Mouse (Mus musculus): ENCODE measurements around the gene 3110009E18Rik. TPM values are rescaled to one million over a fixed set of nuclear protein-coding genes. Genes with fewer than 3 reads are reported as not detected.

3110009E18Rik gene
- polyA plus RNA-seq, 1 experiment from 2014 or later = 19.4 TPM

DNA sequence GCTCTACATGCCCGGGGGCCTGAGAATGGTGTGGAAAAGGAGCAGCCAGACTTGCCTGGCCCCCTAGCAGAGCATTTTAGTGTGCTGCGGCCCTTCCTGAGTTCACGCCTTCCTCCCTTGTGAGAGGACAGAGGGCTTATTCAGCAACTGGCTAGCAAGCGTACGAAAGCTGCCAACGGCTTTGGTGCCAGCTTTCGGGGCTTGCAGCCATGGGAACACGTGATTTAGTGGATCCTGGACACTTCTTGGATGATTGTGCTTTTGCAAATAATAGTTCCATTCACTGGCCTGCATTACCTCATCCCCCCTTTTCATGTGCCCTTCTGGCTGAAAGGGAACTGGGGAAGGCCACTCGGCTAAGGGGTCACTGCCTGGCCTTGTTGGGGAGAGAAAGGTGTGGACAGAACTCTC, 5.3 kb upstream of the 3110009E18Rik start:
- Histone ChIP-seq H3K9me3 (ENCODE audit: control insufficient read depth, low read length) (no peaks in the 10 kb centered on the region), H3K9ac (ENCODE audit: low read length) (peak overlapping the region; percentile 26), H3K36me3 (ENCODE audit: control insufficient read depth, insufficient read depth, low read length) (peaks cover 16% of the 10 kb centered on the region), H3K4me3 (ENCODE audit: low read depth, low read length) (no peak overlapping the region), H3K27ac (ENCODE audit: low read depth, low read length) (peak overlapping the region; percentile 87), H3K4me1 (ENCODE audit: control insufficient read depth, insufficient read depth, low read length) (peaks cover 17% of the 10 kb centered on the region), H3K27me3 (ENCODE audit: control insufficient read depth, insufficient read depth, low read length) (no peaks in the 10 kb centered on the region), H3K4me2 (ENCODE audit: low read depth) (no peak overlapping the region)
- DNase-seq (ENCODE audit: low spot score) (peak; percentile 30), ATAC-seq (ENCODE audit: insufficient read depth, low FRiP score, low TSS enrichment) (peak; percentile 20)
- WGBS = 71% methylated on average over 9 of the region's 9 CpGs

DNA sequence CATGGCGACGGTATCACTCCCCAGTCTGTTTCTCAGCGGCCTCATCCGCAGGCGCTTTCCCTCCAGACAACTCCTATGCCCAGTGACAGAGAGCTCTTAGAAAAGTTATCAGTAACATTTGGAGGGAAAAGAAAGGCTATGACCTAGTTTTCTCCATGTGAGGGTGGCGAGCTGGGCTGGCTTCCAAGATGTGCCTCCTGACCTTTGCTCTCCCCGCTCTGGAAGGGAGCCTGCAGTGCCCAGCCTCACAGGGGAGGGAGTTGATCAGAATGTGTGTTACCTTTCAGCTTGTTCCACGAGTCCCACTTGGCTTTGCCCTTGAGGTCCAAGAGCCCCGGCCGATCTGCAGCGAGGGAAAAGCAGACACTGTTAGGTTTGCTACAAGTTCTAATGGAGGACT, 4.9 kb upstream of the 3110009E18Rik start:
- no peak for DNase-seq (ENCODE audit: low spot score)
- Histone ChIP-seq H3K27ac (ENCODE audit: low read depth, low read length) (peak overlapping the region; percentile 87), H3K9ac (ENCODE audit: low read length) (no peak overlapping the region), H3K4me2 (ENCODE audit: low read depth) (no peak overlapping the region), H3K4me1 (ENCODE audit: control insufficient read depth, insufficient read depth, low read length) (peaks cover 17% of the 10 kb centered on the region), H3K36me3 (ENCODE audit: control insufficient read depth, insufficient read depth, low read length) (peaks cover 16% of the 10 kb centered on the region), H3K4me3 (ENCODE audit: low read depth, low read length) (no peak overlapping the region), H3K27me3 (ENCODE audit: control insufficient read depth, insufficient read depth, low read length) (no peaks in the 10 kb centered on the region), H3K9me3 (ENCODE audit: control insufficient read depth, low read length) (no peaks in the 10 kb centered on the region)
- WGBS = 75% methylated on average over 11 of the region's 11 CpGs
- no peak for ATAC-seq (ENCODE audit: insufficient read depth, low FRiP score, low TSS enrichment)

DNA sequence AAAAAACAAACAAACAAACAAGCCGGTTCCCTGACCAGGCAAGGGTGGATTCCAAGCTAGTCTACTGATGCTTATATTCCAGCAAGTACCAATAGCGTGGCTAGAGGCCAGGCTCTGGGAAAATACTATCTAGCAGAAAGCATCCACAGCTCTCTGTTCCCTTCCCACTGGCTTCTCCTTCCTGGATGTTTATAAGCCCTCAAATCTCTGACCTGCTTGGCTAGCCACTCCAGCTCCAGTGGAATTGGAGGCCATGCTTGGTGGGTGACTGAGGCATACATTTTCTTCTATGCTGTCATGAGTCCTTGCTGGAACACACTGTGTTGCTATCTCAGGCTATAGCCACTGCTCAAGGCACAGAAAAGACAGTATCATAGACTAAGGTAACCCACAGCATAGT, 2.1 kb upstream of the 3110009E18Rik start:
- WGBS = 94% methylated on average over 2 of the region's 2 CpGs
- Histone ChIP-seq H3K27me3 (ENCODE audit: control insufficient read depth, insufficient read depth, low read length) (no peaks in the 10 kb centered on the region), H3K9me3 (ENCODE audit: control insufficient read depth, low read length) (no peaks in the 10 kb centered on the region), H3K9ac (ENCODE audit: low read length) (no peak overlapping the region), H3K4me1 (ENCODE audit: control insufficient read depth, insufficient read depth, low read length) (peaks cover 17% of the 10 kb centered on the region), H3K36me3 (ENCODE audit: control insufficient read depth, insufficient read depth, low read length) (peaks cover 16% of the 10 kb centered on the region), H3K4me3 (ENCODE audit: low read depth, low read length) (peak overlapping the region; percentile 13), H3K4me2 (ENCODE audit: low read depth) (peak overlapping the region; percentile 80), H3K27ac (ENCODE audit: low read depth, low read length) (no peak overlapping the region)
- DNase-seq (ENCODE audit: low spot score) (no peak), ATAC-seq (ENCODE audit: insufficient read depth, low FRiP score, low TSS enrichment) (no peak)

DNA sequence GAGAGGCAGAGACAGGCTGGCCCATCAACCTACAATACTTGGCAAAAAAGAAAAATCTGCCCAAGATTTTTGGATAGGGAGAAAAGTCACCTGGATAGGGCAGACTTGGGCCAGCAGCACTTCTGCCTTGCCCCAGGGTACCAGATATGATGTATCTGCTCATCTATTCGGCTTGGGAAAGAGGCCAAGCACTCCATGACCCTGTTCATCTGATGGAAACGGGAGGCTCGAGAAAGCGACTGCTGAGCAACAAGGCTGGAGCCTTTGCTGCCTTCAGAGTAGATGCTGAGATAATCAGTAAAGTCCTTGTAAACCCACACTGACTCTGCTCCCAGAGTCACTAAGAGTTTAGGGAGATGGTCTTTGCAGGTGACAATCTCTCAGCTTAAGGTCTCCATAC, 1.6 kb upstream of the 3110009E18Rik start:
- no peak for DNase-seq (ENCODE audit: low spot score)
- no peak for ATAC-seq (ENCODE audit: insufficient read depth, low FRiP score, low TSS enrichment)
- WGBS = 93% methylated on average over 4 of the region's 4 CpGs
- H3K9me3 ChIP-seq (ENCODE audit: control insufficient read depth, low read length) = no peaks in the 10 kb centered on the region
- H3K27me3 ChIP-seq (ENCODE audit: control insufficient read depth, insufficient read depth, low read length) = no peaks in the 10 kb centered on the region
- no peak overlapping the region for H3K27ac ChIP-seq (ENCODE audit: low read depth, low read length)
- H3K9ac ChIP-seq (ENCODE audit: low read length) = peak overlapping the region; percentile 61
- peak overlapping the region; percentile 80 for H3K4me2 ChIP-seq (ENCODE audit: low read depth)
- H3K36me3 ChIP-seq (ENCODE audit: control insufficient read depth, insufficient read depth, low read length) = peaks cover 16% of the 10 kb centered on the region
- peak overlapping the region; percentile 53 for H3K4me3 ChIP-seq (ENCODE audit: low read depth, low read length)
- H3K4me1 ChIP-seq (ENCODE audit: control insufficient read depth, insufficient read depth, low read length) = peaks cover 17% of the 10 kb centered on the region

DNA sequence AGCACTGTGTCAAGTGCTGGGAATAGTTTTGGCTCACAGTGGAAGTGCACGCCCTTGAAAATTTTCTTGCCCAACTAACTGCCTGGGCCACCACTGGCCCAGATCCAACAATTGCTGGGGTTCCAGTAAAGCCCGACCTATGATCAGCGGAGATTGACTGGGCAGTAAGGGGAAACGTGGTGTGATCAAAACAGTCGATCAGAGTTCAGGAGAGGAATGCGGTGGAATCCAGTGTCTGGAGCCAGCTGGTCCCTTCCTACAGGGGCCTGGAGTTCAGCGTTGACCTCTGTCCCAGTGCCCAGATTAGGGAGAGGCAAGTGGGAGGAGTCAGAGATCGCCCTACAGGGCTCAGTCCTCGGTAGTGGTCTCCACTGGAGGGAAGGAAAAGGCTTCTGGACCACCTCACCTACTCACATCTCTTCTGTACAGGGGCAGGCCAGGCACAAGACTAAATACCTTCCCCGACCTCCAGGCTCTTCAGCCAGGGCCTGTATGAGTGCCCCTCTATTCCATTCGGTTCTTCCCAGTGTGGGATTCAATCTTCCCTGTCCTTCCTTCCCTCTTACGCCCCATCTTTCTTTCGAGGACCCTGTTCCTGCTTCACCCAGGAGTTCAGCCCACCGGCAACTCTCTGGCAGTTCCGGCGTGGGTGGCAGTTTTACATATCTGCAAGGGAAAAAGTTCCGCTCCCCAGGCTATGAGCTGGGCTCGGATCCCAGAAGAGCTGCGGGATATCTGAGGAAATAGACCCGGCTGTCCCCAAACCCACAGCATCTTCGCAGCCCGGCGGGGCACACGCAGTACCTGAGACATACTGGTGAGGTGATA, 632 bp upstream of the 3110009E18Rik start:
- ATAC-seq (ENCODE audit: insufficient read depth, low FRiP score, low TSS enrichment) (peak; percentile 45), DNase-seq (ENCODE audit: low spot score) (no peak)
- H3K9me3 ChIP-seq (ENCODE audit: control insufficient read depth, low read length) = no peaks in the 10 kb centered on the region
- peaks cover 7% of the 10 kb centered on the region for H3K36me3 ChIP-seq (ENCODE audit: control insufficient read depth, insufficient read depth, low read length)
- WGBS = 7% methylated on average over 24 of the region's 24 CpGs
- no peaks in the 10 kb centered on the region for H3K27me3 ChIP-seq (ENCODE audit: control insufficient read depth, insufficient read depth, low read length)
- peak overlapping the region; percentile 80 for H3K4me2 ChIP-seq (ENCODE audit: low read depth)
- H3K4me3 ChIP-seq (ENCODE audit: low read depth, low read length) = peak overlapping the region; percentile 53
- H3K4me1 ChIP-seq (ENCODE audit: control insufficient read depth, insufficient read depth, low read length) = peaks cover 17% of the 10 kb centered on the region
- H3K9ac ChIP-seq (ENCODE audit: low read length) = peak overlapping the region; percentile 61
- H3K27ac ChIP-seq (ENCODE audit: low read depth, low read length) = peak overlapping the region; percentile 62; the same call in 1 of the 2 replicates

DNA sequence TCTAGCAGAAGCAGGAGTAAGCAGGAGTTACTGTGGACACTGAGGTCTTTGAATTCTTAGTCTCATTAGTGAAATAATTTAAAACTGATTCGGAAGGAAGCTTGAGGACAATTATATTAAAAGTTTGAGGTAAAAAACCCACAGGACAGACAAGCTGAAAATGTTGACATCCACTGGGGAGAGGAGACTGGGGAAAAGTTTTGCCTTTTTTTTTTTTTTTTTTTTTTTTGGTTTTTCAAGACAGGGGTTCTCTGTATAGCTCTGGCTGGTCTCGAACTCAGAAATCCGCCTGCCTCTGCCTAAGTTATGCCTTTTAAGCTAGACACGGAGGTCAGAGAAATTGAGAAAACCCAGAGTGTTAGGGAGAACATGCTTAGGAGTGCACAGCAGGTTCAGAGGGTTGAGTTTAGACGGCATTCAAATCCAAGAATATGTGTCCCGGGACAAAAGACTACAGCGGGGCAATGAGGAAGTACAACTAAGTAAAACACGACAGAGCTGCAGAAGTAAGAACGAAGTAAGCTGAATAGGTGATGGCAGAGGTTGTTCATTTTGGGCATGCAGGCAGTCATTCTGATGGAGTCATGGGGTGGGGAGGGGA, 1.0 kb downstream of the 3110009E18Rik start:
- ATAC-seq (ENCODE audit: insufficient read depth, low FRiP score, low TSS enrichment) = no peak
- WGBS = 86% methylated on average over 9 of the region's 9 CpGs
- Histone ChIP-seq H3K27me3 (ENCODE audit: control insufficient read depth, insufficient read depth, low read length) (no peaks in the 10 kb centered on the region), H3K27ac (ENCODE audit: low read depth, low read length) (peak overlapping the region; percentile 85; the same call in 1 of the 2 replicates), H3K9ac (ENCODE audit: low read length) (peak overlapping the region; percentile 61; the same call in 1 of the 2 replicates), H3K4me1 (ENCODE audit: control insufficient read depth, insufficient read depth, low read length) (peaks cover 17% of the 10 kb centered on the region), H3K9me3 (ENCODE audit: control insufficient read depth, low read length) (no peaks in the 10 kb centered on the region), H3K4me2 (ENCODE audit: low read depth) (peak overlapping the region; percentile 62), H3K36me3 (ENCODE audit: control insufficient read depth, insufficient read depth, low read length) (no peaks in the 10 kb centered on the region), H3K4me3 (ENCODE audit: low read depth, low read length) (peak overlapping the region; percentile 53)
- no peak for DNase-seq (ENCODE audit: low spot score)

DNA sequence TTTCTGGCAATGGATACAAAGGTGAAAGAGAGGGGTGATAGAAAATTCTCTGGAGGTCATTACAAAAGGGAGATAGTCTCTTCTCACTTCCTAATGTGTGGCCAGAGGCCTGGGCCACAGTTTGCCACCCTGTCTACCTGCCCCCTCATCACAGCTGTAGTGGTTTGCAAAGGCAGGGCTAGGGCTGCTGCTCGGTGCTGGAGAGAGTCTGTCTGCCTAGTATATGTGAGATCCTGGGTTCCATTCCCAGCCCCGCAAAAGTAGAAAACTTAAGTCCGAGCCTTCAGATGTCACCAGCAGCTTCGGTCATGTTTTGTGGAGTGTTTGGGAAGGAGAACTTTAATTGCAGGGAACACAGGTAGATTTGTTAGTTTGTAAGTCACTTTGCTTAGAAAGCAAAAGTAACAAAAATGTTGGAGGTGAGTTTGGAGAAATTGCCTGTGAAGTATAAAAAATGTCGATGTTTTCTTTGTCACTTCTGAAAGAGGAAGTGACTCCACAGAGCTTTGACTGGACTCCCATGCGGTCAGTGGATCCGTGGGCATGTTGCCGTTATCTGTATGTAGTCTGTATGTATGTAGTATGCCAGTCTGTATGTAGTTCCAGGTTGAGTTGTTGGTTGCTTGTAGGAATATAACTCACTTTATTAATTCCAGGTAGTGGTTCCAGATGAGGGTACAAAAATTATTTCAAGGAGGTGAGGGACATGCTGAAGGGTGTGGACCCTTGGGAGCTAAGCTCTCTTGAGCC, 1.8 kb downstream of the 3110009E18Rik start:
- ATAC-seq (ENCODE audit: insufficient read depth, low FRiP score, low TSS enrichment) (no peak), DNase-seq (ENCODE audit: low spot score) (no peak)
- H3K4me1 ChIP-seq (ENCODE audit: control insufficient read depth, insufficient read depth, low read length) = peaks cover 17% of the 10 kb centered on the region

DNA sequence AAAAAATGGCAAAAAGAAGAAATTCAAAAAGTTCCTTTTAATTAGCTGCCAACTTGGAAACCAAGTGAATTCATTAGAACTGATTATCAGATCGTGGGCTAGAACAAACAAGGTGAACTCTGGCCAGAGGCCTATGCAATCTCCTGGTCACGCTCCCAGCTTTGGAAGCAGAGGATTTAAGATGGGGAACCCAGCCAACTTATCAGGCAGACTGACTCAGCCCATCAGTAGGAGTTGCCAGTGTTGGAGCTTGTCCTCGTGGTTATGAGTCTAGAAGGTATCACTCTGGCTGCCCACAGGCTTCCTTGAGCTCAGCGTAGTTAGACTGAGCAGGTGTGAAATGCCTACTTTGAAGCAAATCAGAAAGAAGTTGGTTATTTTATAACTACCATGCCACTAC, 3.9 kb downstream of the 3110009E18Rik start:
- Histone ChIP-seq H3K9ac (ENCODE audit: low read length) (no peak overlapping the region), H3K36me3 (ENCODE audit: control insufficient read depth, insufficient read depth, low read length) (no peaks in the 10 kb centered on the region), H3K27me3 (ENCODE audit: control insufficient read depth, insufficient read depth, low read length) (no peaks in the 10 kb centered on the region), H3K27ac (ENCODE audit: low read depth, low read length) (no peak overlapping the region), H3K4me2 (ENCODE audit: low read depth) (no peak overlapping the region), H3K4me3 (ENCODE audit: low read depth, low read length) (no peak overlapping the region), H3K9me3 (ENCODE audit: control insufficient read depth, low read length) (no peaks in the 10 kb centered on the region), H3K4me1 (ENCODE audit: control insufficient read depth, insufficient read depth, low read length) (peaks cover 4% of the 10 kb centered on the region; the same call in 1 of the 2 replicates)
- ATAC-seq (ENCODE audit: insufficient read depth, low FRiP score, low TSS enrichment) (no peak), DNase-seq (ENCODE audit: low spot score) (no peak)
- whole genome bisulfite sequencing = 89% methylated on average over 4 of the region's 4 CpGs

More for the DNA sequence above, 1.8 kb downstream of the 3110009E18Rik start:
- H3K9ac ChIP-seq (ENCODE audit: low read length) = no peak overlapping the region
- H3K9me3 ChIP-seq (ENCODE audit: control insufficient read depth, low read length) = no peaks in the 10 kb centered on the region
- no peak overlapping the region for H3K27ac ChIP-seq (ENCODE audit: low read depth, low read length)
- H3K4me2 ChIP-seq (ENCODE audit: low read depth) = no peak overlapping the region
- H3K36me3 ChIP-seq (ENCODE audit: control insufficient read depth, insufficient read depth, low read length) = no peaks in the 10 kb centered on the region
- 94% methylated on average over 8 of the region's 8 CpGs for WGBS
- H3K27me3 ChIP-seq (ENCODE audit: control insufficient read depth, insufficient read depth, low read length) = no peaks in the 10 kb centered on the region
- no peak overlapping the region for H3K4me3 ChIP-seq (ENCODE audit: low read depth, low read length)

Data from neural tube, embryonic 11.5 days (tissue).